Mouse (Mus musculus) kidney, embryonic 16.5 days (tissue): ENCODE results near the gene Wee2. TPM values are rescaled to one million over a fixed set of nuclear protein-coding genes. Genes with fewer than 3 reads are reported as not detected.

Experiments
- ATAC-seq: fragments of 200-750 bp; cut with Nextera tagmentation; 2 replicates; pipeline ENCODE4 v1.8.0; 2017; ENCODE audit warnings: moderate TSS enrichment; ENCODE audit not compliant: low FRiP score, low TSS enrichment
- H3K27ac ChIP-seq: fragments of 300-500 bp; sonication (generic); 2 replicates; pipeline ENCODE4 v1.5.1; 2014; ENCODE audit warnings: low read length
- H3K27me3 ChIP-seq: fragments of 300-500 bp; sonication (generic); 2 replicates; pipeline ENCODE4 v1.6.1; 2014; ENCODE audit warnings: low read length, control low read depth, mixed read lengths; ENCODE audit not compliant: insufficient read depth
- H3K36me3 ChIP-seq: fragments of 300-500 bp; sonication (generic); 2 replicates; pipeline ENCODE4 v1.6.1; 2014; ENCODE audit warnings: low read length, control low read depth, mixed read lengths; ENCODE audit not compliant: insufficient read depth
- H3K4me1 ChIP-seq: fragments of 300-500 bp; sonication (generic); 2 replicates; pipeline ENCODE4 v1.6.1; 2014; ENCODE audit warnings: low read length, control low read depth, mixed read lengths; ENCODE audit not compliant: insufficient read depth
- H3K4me2 ChIP-seq: fragments of 300-500 bp; sonication (generic); replicated peaks from 2 replicates; pipeline ENCODE4 v1.6.1; 2014; ENCODE audit warnings: low read depth, low read length
- H3K4me3 ChIP-seq: fragments of 300-500 bp; sonication (generic); 2 replicates; pipeline ENCODE4 v1.5.1; 2014; ENCODE audit warnings: mild to moderate bottlenecking, low read length
- H3K9ac ChIP-seq: fragments of 300-500 bp; sonication (generic); replicated peaks from 2 replicates; pipeline ENCODE4 v1.6.1; 2014; ENCODE audit warnings: low read length
- H3K9me3 ChIP-seq: fragments of 300-500 bp; sonication (generic); 2 replicates; pipeline ENCODE4 v1.6.1; 2016; ENCODE audit warnings: low read length, control low read depth
- WGBS: fragments of 180-500 bp; shearing (Covaris S2); extraction: QIAGEN DNeasy Blood & Tissue Kit; methylation state at CpG from one replicate; pipeline ENCODE4 v1.1.7; 2014; 5-methylcytosine and 5-hydroxymethylcytosine counted together
- polyA plus RNA-seq: library from polyadenylated mRNA; unstranded; fragments of >200 nt; fragmentation: Nextera tagmentation; extraction: Ambion mirVana; gene quantifications from 2 replicates; pipeline ENCODE4 v1.2.1, GENCODE M21; 2015

The Wee2 gene
- polyA plus RNA-seq, 1 experiment from 2014 or later: not detected

DNA sequence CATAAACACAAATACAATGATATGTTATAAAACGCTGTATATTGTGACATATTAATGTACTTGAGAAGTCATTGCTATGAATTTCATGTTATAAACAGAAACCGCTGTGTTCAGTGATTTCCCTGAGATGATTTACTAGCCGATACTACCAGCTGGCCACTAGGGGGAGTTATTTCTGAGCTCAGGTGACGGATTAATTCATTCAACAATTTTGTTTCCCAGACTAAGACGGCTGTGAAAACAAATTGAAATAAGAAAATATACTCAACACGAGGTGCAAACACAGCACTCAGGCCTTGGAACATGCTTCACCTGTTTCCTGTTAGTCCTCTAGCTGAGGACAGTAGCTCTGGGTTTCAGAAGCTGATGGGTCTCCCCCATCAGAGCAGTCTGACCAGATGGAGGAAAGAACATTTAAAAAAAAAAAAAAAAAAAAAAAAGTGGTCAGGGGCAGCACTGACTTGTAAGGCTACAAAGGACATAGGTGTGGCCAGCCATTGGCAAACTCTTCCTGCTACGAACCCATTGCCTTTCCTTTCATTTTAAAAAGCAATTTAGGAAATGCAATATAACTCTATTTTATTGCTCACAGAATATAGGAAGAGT is 15.7 kb downstream of the Wee2 start:
- WGBS: 24% methylated on average over 7 of the region's 7 CpGs
- Histone ChIP-seq H3K4me1 (no peaks in the 10 kb centered on the region), H3K36me3 (no peaks in the 10 kb centered on the region), H3K27me3 (no peaks in the 10 kb centered on the region; the same call in 1 of the 2 replicates), H3K27ac (no peak overlapping the region), H3K9me3 (no peaks in the 10 kb centered on the region), H3K9ac (no peak overlapping the region), H3K4me3 (no peak overlapping the region), H3K4me2 (no peak overlapping the region)
- no peak for ATAC-seq

GRCm38 (mm10) chr6:40465710-40466109 is 26.8 kb downstream of the Wee2 start:
- Histone ChIP-seq H3K27ac (no peak overlapping the region), H3K36me3 (no peaks in the 10 kb centered on the region), H3K27me3 (no peaks in the 10 kb centered on the region), H3K4me1 (no peaks in the 10 kb centered on the region), H3K9ac (no peak overlapping the region), H3K4me2 (no peak overlapping the region), H3K4me3 (no peak overlapping the region), H3K9me3 (no peaks in the 10 kb centered on the region)
- ATAC-seq: no peak
- WGBS: 52% methylated on average over 6 of the region's 6 CpGs

- H3K27ac ChIP-seq: peak within 1 kb of the TSS; percentile 95
- peak within 1 kb of the TSS; percentile 94 for H3K9ac ChIP-seq
- peaks cover 8% of the 10 kb centered on the region for H3K4me1 ChIP-seq
- H3K4me2 ChIP-seq: peak within 1 kb of the TSS; percentile 83
- peak; percentile 96 for ATAC-seq
- peak within 1 kb of the TSS; percentile 68 for H3K4me3 ChIP-seq
- no peaks in the 10 kb centered on the region for H3K27me3 ChIP-seq
- peaks cover 23% of the 10 kb centered on the region for H3K36me3 ChIP-seq
- WGBS: under 1% methylated on average over 54 of the region's 54 CpGs
- peaks cover 4% of the 10 kb centered on the region; the same call in 1 of the 2 replicates for H3K9me3 ChIP-seq
Observed at GRCm38 (mm10) chr6:40470916-40471719, 32.2 kb downstream of the Wee2 start, which contains the start of gene Ssbp1. Gene Ssbp1 (plus strand): TSS chr6:40471352.

- Histone ChIP-seq H3K9me3 (peaks cover 4% of the 10 kb centered on the region; the same call in 1 of the 2 replicates), H3K27ac (peak overlapping the region; percentile 95), H3K36me3 (peaks cover 27% of the 10 kb centered on the region), H3K4me3 (peak overlapping the region; percentile 68), H3K9ac (peak overlapping the region; percentile 94), H3K4me1 (peaks cover 8% of the 10 kb centered on the region), H3K4me2 (peak overlapping the region; percentile 83), H3K27me3 (no peaks in the 10 kb centered on the region)
- WGBS: 1% methylated on average over 7 of the region's 7 CpGs
- ATAC-seq: no peak; the same call in 1 of the 2 replicates
Observed at GRCm38 (mm10) chr6:40471720-40472010, 32.8 kb downstream of the Wee2 start.

GRCm38 (mm10) chr6:40476132-40476531 is 37.2 kb downstream of the Wee2 start:
- Histone ChIP-seq H3K4me2 (no peak overlapping the region), H3K9me3 (peaks cover 4% of the 10 kb centered on the region; the same call in 1 of the 2 replicates), H3K27ac (no peak overlapping the region), H3K4me3 (no peak overlapping the region), H3K27me3 (no peaks in the 10 kb centered on the region), H3K9ac (no peak overlapping the region), H3K36me3 (peaks cover 47% of the 10 kb centered on the region), H3K4me1 (peaks cover 8% of the 10 kb centered on the region)
- WGBS: 75% methylated on average over 4 of the region's 4 CpGs
- no peak for ATAC-seq

DNA sequence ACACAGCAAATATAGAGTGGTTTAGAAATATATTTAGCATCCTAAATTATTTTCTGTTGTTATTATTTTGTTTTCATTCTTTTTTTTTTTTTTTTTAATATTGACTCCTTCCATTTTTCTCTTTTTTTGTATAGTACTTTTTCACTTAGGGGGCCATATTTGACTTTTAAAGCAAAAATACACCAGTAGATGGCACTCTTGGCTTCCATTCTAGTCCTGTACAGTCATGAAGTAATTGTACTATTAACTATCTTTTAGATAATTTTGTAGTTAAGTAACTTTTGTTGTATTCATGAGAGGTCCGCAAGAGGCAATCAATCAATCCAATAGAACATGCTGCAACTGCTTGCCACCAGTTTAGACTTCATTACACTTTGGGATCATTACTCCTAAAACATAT is 40.8 kb downstream of the Wee2 start:
- peaks cover 4% of the 10 kb centered on the region; the same call in 1 of the 2 replicates for H3K9me3 ChIP-seq
- ATAC-seq: no peak
- no peaks in the 10 kb centered on the region for H3K27me3 ChIP-seq
- peaks cover 62% of the 10 kb centered on the region for H3K36me3 ChIP-seq
- WGBS: 85% methylated on average over 1 of the region's 1 CpGs
- no peaks in the 10 kb centered on the region for H3K4me1 ChIP-seq
- no peak overlapping the region for H3K9ac ChIP-seq
- no peak overlapping the region for H3K4me3 ChIP-seq
- H3K4me2 ChIP-seq: no peak overlapping the region
- H3K27ac ChIP-seq: no peak overlapping the region

- Histone ChIP-seq H3K4me1 (no peaks in the 10 kb centered on the region), H3K27ac (no peak overlapping the region), H3K9ac (no peak overlapping the region), H3K36me3 (peaks cover 50% of the 10 kb centered on the region), H3K27me3 (no peaks in the 10 kb centered on the region), H3K4me2 (no peak overlapping the region), H3K4me3 (no peak overlapping the region), H3K9me3 (no peaks in the 10 kb centered on the region)
- no peak for ATAC-seq
- WGBS: 93% methylated on average over 5 of the region's 5 CpGs
Observed at GRCm38 (mm10) chr6:40482318-40482717, 43.4 kb downstream of the Wee2 start.

DNA sequence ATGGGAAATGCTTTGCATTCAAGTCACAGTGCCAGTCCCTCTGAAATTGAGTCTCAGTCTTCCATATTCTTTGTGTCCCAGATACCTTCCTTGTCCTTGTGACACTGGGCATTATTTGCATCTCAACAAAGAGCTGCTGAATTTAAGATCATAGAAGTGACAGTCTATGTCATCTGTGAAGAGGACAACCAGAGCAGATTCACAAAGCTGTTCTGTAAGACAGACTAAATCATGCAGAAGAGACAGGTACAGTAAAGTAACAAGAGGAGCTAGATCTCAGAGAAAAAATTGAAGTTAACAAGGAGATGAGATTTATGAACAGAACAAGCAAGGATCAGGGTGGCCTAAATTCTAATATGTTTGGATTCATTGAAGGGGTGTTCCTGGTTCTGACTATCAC is 52.0 kb downstream of the Wee2 start, which contains the start of gene Tas2r137:
Gene Tas2r137 (plus strand): TSS at position 301 of the 400 bp plus-strand sequence.
- no peak within 1 kb of the TSS for H3K9ac ChIP-seq
- no peak within 1 kb of the TSS for H3K27ac ChIP-seq
- no peaks in the 10 kb centered on the region for H3K27me3 ChIP-seq
- no peak within 1 kb of the TSS for H3K4me3 ChIP-seq
- no peaks in the 10 kb centered on the region for H3K36me3 ChIP-seq
- no peak within 1 kb of the TSS for H3K4me2 ChIP-seq
- no peaks in the 10 kb centered on the region for H3K4me1 ChIP-seq
- H3K9me3 ChIP-seq: no peaks in the 10 kb centered on the region
- ATAC-seq: no peak

DNA sequence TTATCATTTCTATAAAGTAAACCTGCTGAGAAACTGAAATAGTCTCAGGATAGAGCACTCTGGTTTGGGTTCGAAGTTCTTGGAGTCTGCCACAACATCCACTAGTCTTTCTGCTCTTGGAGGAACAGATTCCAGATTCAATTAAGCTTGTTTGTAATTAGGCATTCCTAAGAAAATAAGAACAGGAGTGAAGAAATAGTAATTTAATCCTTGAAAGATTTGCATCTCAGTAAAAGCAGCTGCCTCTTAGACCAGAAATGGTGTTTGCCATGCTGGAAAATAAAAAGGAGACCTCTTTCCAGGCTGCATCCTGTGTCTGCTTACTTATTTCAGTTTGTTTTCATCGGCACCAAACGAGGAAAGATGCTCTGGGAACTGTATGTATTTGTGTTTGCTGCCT is 54.3 kb downstream of the Wee2 start, which contains the start of gene Tas2r108:
Gene Tas2r108 (plus strand): TSS at position 301 of the 400 bp plus-strand sequence.
- 89% methylated on average over 3 of the region's 3 CpGs for WGBS
- Histone ChIP-seq H3K36me3 (no peaks in the 10 kb centered on the region), H3K27ac (no peak within 1 kb of the TSS), H3K4me2 (no peak within 1 kb of the TSS), H3K4me3 (no peak within 1 kb of the TSS), H3K4me1 (no peaks in the 10 kb centered on the region), H3K9ac (no peak within 1 kb of the TSS), H3K9me3 (no peaks in the 10 kb centered on the region), H3K27me3 (no peaks in the 10 kb centered on the region)
- no peak for ATAC-seq
